Mouse (Mus musculus) adrenal gland, adult 8-10 months (tissue): Measurements from ENCODE around the gene Morn4. TPM values are rescaled to one million over a fixed set of nuclear protein-coding genes. Genes with fewer than 3 reads are reported as not detected.
A peak's percentile ranks its signal among the peaks of the same experiment; 100 is the strongest.

Experiments used
- DNase-seq: peaks from one replicate; pipeline ENCODE4 v3.0.0; 2022
- total RNA-seq, 4 experiments: library from RNA; stranded (reverse); gene quantifications; 2 replicates each; pipeline ENCODE4 v1.2.4; 2022

The Morn4 gene
- 10 to 100 TPM in 3 of 4 experiments, 1 to 10 TPM in 1; 9.1 to 25.1 (median 19.8) TPM for total RNA-seq

GRCm38 (mm10) chr19:42086166-42086565 is at the start of gene Morn4:
TSS of gene Morn4 (minus strand) at chr19:42086357.
- DNase-seq: peak; percentile 83

- no peak for DNase-seq
Measured at GRCm38 (mm10) chr19:42135070-42135469, 48.9 kb upstream of the Morn4 start.

GRCm38 (mm10) chr19:42131101-42131500 is 44.9 kb upstream of the Morn4 start:
- no peak for DNase-seq

- no peak for DNase-seq
Measured at GRCm38 (mm10) chr19:42130294-42130606, 44.1 kb upstream of the Morn4 start.

- no peak for DNase-seq
Measured at GRCm38 (mm10) chr19:42129509-42130293, 43.5 kb upstream of the Morn4 start.

- DNase-seq: peak; percentile 99
Measured at GRCm38 (mm10) chr19:42128787-42129508, 42.8 kb upstream of the Morn4 start, which contains the start of gene Avpi1. TSS of gene Avpi1 (minus strand) at chr19:42129059.

GRCm38 (mm10) chr19:42128052-42128740 is 42.0 kb upstream of the Morn4 start:
- DNase-seq: no peak

- no peak for DNase-seq
Measured at GRCm38 (mm10) chr19:42127024-42127423, 40.9 kb upstream of the Morn4 start.

GRCm38 (mm10) chr19:42126219-42126605 is 40.1 kb upstream of the Morn4 start:
- peak; percentile 79 for DNase-seq

GRCm38 (mm10) chr19:42125501-42126218 is 39.5 kb upstream of the Morn4 start:
- DNase-seq: no peak

- DNase-seq: no peak
Measured at GRCm38 (mm10) chr19:42124684-42125083, 38.5 kb upstream of the Morn4 start.

GRCm38 (mm10) chr19:42120451-42120850 is 34.3 kb upstream of the Morn4 start:
- no peak for DNase-seq

GRCm38 (mm10) chr19:42118596-42118995 is 32.4 kb upstream of the Morn4 start:
- no peak for DNase-seq

- no peak for DNase-seq
Measured at GRCm38 (mm10) chr19:42118142-42118541, 32.0 kb upstream of the Morn4 start.

GRCm38 (mm10) chr19:42115783-42116335 is 29.7 kb upstream of the Morn4 start:
- no peak for DNase-seq

- no peak for DNase-seq
Measured at GRCm38 (mm10) chr19:42104681-42105080, 18.5 kb upstream of the Morn4 start.

- no peak for DNase-seq
Measured at GRCm38 (mm10) chr19:42099406-42099805, 13.2 kb upstream of the Morn4 start.

GRCm38 (mm10) chr19:42090637-42091141 is 4.5 kb upstream of the Morn4 start:
- no peak for DNase-seq

GRCm38 (mm10) chr19:42089748-42090595 is 3.8 kb upstream of the Morn4 start, which contains the start of gene Pi4k2a:
TSS of gene Pi4k2a (plus strand) at chr19:42090470.
- peak; percentile 100 for DNase-seq

GRCm38 (mm10) chr19:42089103-42089747 is 3.1 kb upstream of the Morn4 start:
- no peak for DNase-seq
